Mouse (Mus musculus): ENCODE measurements around the gene Baiap2l1.

GRCm38 (mm10) chr5:144358592-144358917 is 643 bp upstream of the Baiap2l1 start:
- TF ChIP-seq CTCF (IDR thresholded peaks at IDR 0.05; ENCODE audit: low read depth) (no peak), EP300 (IDR thresholded peaks at IDR 0.05; ENCODE audit: low read depth) (no peak)

All from liver, postnatal 0 days (tissue).